Mouse (Mus musculus): ENCODE data around the gene Ankrd33. TPM values are rescaled to one million over a fixed set of nuclear protein-coding genes. Genes with fewer than 3 reads are reported as not detected.

Ankrd33 gene
- polyA plus RNA-seq, 1 experiment from 2014 or later = not detected

DNA sequence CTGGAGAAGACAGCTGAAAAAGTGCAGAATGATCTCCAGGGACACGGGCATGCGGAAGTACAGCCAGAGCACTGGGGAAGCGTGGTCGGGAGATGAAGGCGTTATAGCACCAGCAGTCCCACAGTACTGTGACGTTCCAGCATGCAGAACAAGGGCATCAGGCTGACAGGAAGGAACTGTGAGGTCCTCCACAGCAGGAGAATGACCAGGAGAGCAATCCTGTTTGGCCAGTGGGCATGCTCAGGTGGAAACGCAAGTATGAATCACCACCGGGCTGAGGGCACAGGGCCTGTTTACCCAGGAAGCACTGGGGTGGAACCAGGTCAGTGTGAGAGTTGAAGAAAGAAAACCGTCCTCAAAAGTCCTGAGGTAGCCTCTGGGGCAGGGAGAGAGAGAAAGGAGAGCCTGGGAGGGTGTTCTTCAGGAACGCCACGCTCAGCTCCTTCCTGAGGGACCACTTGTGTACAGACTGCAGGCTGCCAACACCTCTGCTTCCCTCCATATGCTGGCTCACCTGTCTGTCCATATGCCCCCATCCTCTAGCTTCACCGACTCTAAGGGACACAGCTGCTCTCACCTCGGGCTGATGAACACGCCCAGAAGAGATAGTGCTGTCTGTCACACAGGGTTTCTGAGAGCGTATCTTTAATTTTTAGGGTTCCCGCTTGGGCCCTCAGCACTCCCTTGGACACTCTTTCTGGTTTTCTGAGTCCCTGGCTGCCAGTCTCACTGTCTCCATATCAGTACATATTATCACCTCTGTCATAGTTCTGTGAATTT is 50.3 kb downstream of the Ankrd33 start:
- Histone ChIP-seq H3K27me3 (no peaks in the 10 kb centered on the region), H3K36me3 (no peaks in the 10 kb centered on the region), H3K27ac (no peak overlapping the region), H3K9me3 (replicated peaks) (no peaks in the 10 kb centered on the region), H3K9ac (no peak overlapping the region), H3K4me1 (replicated peaks) (peaks cover 27% of the 10 kb centered on the region), H3K4me2 (no peak overlapping the region), H3K4me3 (no peak overlapping the region)
- no peak for ATAC-seq (replicated peaks; ENCODE audit: insufficient number of reproducible peaks, insufficient read depth, low FRiP score, low read depth)
- 48% methylated on average over 16 of the region's 16 CpGs for WGBS

- Histone ChIP-seq H3K36me3 (no peaks in the 10 kb centered on the region), H3K4me2 (no peak overlapping the region), H3K4me3 (no peak overlapping the region), H3K9ac (no peak overlapping the region), H3K4me1 (replicated peaks) (peaks cover 22% of the 10 kb centered on the region), H3K27me3 (no peaks in the 10 kb centered on the region), H3K27ac (no peak overlapping the region), H3K9me3 (replicated peaks) (no peaks in the 10 kb centered on the region)
- 64% methylated on average over 11 of the region's 11 CpGs for WGBS
- ATAC-seq (replicated peaks; ENCODE audit: insufficient number of reproducible peaks, insufficient read depth, low FRiP score, low read depth) = no peak
Observed at GRCm38 (mm10) chr15:101167553-101167952, 52.0 kb downstream of the Ankrd33 start.

Other genes starting within 250 kb of the Ankrd33 start
- gene Scn8a, start 245.9 kb upstream of the Ankrd33 start, polyA plus RNA-seq (2015; fragmentation: Nextera tagmentation; extraction: Ambion mirVana) = 0.28 and 0.82 TPM in 2 replicates
- not detected in 2 replicates for gene Gm47841, start 68.4 kb upstream of the Ankrd33 start, polyA plus RNA-seq (2015; fragmentation: Nextera tagmentation; extraction: Ambion mirVana)
- 0.03 and 0.10 TPM in 2 replicates for gene Fignl2, start 37.2 kb upstream of the Ankrd33 start, polyA plus RNA-seq (2015; fragmentation: Nextera tagmentation; extraction: Ambion mirVana)
- 13.1 and 17.1 TPM in 2 replicates for gene Acvrl1, start 12.8 kb downstream of the Ankrd33 start, polyA plus RNA-seq (2015; fragmentation: Nextera tagmentation; extraction: Ambion mirVana)
- 5.8 and 6.9 TPM in 2 replicates for gene Acvr1b, start 58.3 kb downstream of the Ankrd33 start, polyA plus RNA-seq (2015; fragmentation: Nextera tagmentation; extraction: Ambion mirVana)
- gene Grasp, start 108.4 kb downstream of the Ankrd33 start, polyA plus RNA-seq (2015; fragmentation: Nextera tagmentation; extraction: Ambion mirVana) = 3.3 and 5.0 TPM in 2 replicates
- 10.6 and 12.5 TPM in 2 replicates for gene Nr4a1, start 138.5 kb downstream of the Ankrd33 start, polyA plus RNA-seq (2015; fragmentation: Nextera tagmentation; extraction: Ambion mirVana)
- gene Atg101, start 168.5 kb downstream of the Ankrd33 start, polyA plus RNA-seq (2015; fragmentation: Nextera tagmentation; extraction: Ambion mirVana) = 52.0 and 59.9 TPM in 2 replicates
- gene 6030408B16Rik, start 177.5 kb downstream of the Ankrd33 start, polyA plus RNA-seq (2015; fragmentation: Nextera tagmentation; extraction: Ambion mirVana) = 3.1 and 4.8 TPM in 2 replicates